Mouse (Mus musculus) left cerebral cortex, adult 18-20 months (tissue): ENCODE data around the gene Gm7951. TPM values are rescaled to one million over a fixed set of nuclear protein-coding genes. Genes with fewer than 3 reads are reported as not detected.
"Not testable (repeated sequence)": the region's sequence is repeated elsewhere in the genome, so short reads cannot be mapped to it uniquely, and the experiment has no call there.

ENCODE experiments used
- DNase-seq, 2 experiments: peaks; one replicate each; pipeline ENCODE4 v3.0.0; 2021 to 2022; ENCODE audit warnings: low spot score in 2 of 2, mixed read lengths in 1 of 2
- long read RNA-seq, 2 experiments: library from polyadenylated mRNA; stranded (forward); transcript quantifications; one replicate each; pipeline ENCODE4 v2.0.0; 2021
- total RNA-seq, 2 experiments: library from RNA; stranded (reverse); gene quantifications; 2 replicates each; pipeline ENCODE4 v1.2.3; 2021

Gene Gm7951
- not detected for total RNA-seq
- long read RNA-seq, experiment 1: 0 reads
- long read RNA-seq, experiment 2: 0 reads

DNA sequence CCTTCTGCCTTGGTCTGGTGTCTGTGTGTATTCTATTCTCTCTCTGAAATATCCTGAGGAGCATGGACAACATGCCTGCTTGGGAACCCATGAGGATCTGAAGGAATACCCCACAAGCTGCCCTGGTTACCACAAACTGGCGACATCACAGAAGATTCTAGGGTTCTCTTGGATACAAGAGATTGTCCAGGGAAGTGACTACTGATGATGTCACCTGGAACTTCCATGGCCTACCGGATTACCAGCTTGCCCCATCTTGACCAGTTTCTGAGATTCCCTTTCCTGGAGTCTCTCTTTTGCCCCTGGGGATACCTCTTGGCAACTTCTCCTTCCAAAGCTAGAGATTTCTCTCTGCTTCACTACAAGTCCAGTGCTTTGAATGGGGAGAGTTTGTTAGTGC lies at the start of gene Gm7951:
Gene Gm7951, minus strand, starts transcription at position 101 of the 400 bp plus-strand sequence.
- not testable (repeated sequence) for DNase-seq

DNA sequence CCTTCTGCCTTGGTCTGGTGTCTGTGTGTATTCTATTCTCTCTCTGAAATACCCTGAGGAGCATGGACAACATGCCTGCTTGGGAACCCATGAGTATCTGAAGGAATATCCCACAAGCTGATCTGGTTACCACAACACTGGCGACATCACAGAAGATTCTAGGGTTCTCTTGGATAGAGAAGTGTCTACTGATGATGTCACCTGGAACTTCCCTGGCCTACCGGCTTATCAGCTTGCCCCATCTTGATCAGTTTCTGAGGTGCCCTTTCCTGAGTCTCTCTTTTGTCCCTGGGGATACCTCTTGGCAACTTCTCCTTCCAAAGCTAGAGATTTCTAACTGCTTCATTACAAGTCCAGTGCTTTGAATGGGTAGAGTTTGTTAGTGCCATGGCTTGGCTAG lies 45.4 kb upstream of the Gm7951 start, which contains the start of gene Gm17027:
Gene Gm17027, minus strand, starts transcription at position 101 of the 400 bp plus-strand sequence.
- DNase-seq: not testable (repeated sequence)

DNA sequence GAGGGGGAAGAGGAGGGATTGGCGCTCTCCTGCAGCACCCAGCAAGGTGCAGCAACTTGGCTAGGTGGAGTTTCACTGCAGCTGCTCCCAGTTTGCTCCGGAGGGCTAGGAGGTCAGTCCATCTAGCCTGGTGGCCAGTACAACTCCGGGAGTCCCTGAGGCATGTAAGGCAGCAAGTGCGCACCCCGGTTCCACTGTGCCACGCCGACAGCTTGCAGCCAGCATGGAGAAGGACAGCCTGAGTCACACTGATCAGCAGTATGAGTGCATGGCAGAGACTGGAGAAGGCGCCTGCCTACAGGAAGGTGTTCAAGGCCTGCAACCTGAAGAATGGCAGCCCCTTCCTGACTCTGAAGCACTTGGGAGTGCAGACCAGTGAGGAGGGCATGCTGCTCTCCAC lies 17.4 kb upstream of the Gm7951 start:
- peak in 1 of 2 experiments; percentile 16 for DNase-seq

DNA sequence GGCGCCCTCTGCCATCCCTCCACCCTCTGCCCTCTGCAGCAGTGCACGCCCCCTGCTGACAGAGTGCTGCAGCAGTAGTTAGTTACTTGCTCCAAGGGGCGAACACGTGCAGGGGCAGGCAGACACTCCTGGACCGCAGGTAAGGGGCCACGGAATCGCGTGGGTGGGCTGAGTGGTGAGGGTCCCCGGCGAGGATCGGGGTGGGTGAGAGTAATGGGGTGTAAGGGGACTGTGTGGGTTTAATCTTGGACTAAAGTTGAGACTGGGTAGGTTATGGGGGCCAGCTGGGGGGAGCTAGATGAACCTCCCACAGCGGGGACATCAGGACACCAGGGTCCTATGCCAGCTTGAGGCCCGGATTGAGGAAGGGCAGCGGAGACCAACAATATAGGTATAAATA lies 16.6 kb upstream of the Gm7951 start:
- DNase-seq: peak in 1 of 2 experiments; percentile 1

Other genes with a start within 250 kb of the Gm7951 start
- gene Gm7980, start 210.1 kb downstream of the Gm7951 start, total RNA-seq: not detected
- not detected for gene 1700049E17Rik1, start 192.4 kb downstream of the Gm7951 start, total RNA-seq
- gene 1700024B05Rik, start 173.4 kb downstream of the Gm7951 start, total RNA-seq: under 1 TPM in 1 of 2 experiments, not detected in 1; 0.44 TPM
- not detected for gene Gm6401, start 149.4 kb downstream of the Gm7951 start, total RNA-seq
- gene Gm3543, start 134.0 kb downstream of the Gm7951 start, total RNA-seq: 1 to 10 TPM in 1 of 2 experiments, under 1 TPM in 1; 0.42 to 1.8 TPM
- not detected for gene Gm17027, start 45.3 kb upstream of the Gm7951 start, total RNA-seq
- 1 to 10 TPM; 1.1 to 2.2 TPM for gene Gm3573, start 73.4 kb upstream of the Gm7951 start, total RNA-seq
- gene Gm17026, start 142.7 kb upstream of the Gm7951 start, total RNA-seq: not detected
- gene Gm9611, start 180.0 kb upstream of the Gm7951 start, total RNA-seq: not detected
- not detected for gene Gm7995, start 192.8 kb upstream of the Gm7951 start, total RNA-seq